Mouse (Mus musculus) kidney, postnatal 14 days (tissue): ENCODE results near the gene Lca5.

Source experiments
- DNase-seq: peaks from one replicate; pipeline ENCODE4 v3.0.0; 2022; ENCODE audit warnings: mixed read lengths

Lca5 gene

DNA sequence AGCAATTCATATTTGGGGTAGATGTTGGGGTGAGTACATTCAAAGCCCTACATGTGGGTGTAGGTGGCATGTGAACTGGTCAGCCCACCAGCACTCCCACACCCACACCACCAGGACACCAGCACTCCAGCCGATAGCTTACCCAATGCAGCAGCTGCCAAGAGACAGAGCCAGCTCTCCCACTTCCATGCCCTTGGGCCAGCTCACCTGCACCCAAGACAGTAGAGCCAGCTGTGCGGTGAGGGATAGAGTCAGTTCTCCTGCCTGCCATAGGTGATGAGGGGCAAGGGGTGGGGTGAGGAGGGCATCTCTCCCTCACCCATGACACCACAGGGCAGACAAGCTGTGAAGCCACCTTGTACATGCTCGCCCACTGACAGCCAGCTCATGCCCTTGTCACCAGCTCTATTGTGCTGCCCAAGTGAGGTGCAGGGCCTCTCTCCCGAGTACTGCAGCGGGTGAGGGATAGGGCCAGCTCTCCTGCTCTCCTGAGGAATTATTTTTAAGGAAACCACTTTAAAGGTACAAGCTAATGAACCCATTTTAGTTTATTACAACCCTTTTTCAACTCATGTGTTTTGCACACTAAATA, 54.6 kb downstream of the Lca5 start:
- DNase-seq = no peak

- DNase-seq = no peak
Observed at GRCm38 (mm10) chr9:83385301-83385700, 55.6 kb downstream of the Lca5 start.

- DNase-seq = no peak
Observed at GRCm38 (mm10) chr9:83383235-83383634, 57.7 kb downstream of the Lca5 start.

DNA sequence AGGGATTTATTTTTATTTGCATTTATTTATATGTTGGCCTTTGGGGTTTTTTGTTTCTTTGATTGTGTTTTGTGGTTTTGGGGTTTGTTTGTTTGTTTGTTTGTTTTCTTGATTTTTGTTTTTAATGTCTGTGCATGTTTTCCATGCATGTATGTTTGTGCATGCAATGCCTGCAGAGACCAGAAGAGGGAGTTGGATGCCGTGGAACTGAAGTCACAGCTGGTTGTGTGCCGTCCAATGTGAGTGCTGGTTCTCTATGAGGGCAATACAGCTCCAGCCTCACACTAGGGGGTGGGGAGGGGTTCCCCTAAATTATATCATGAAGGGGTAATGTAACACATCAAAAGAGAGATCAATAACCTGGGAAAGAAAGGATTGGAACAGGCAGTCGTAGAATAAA, 58.2 kb downstream of the Lca5 start:
- no peak for DNase-seq

- no peak for DNase-seq
Observed at GRCm38 (mm10) chr9:83381317-83381716, 59.6 kb downstream of the Lca5 start.

DNA sequence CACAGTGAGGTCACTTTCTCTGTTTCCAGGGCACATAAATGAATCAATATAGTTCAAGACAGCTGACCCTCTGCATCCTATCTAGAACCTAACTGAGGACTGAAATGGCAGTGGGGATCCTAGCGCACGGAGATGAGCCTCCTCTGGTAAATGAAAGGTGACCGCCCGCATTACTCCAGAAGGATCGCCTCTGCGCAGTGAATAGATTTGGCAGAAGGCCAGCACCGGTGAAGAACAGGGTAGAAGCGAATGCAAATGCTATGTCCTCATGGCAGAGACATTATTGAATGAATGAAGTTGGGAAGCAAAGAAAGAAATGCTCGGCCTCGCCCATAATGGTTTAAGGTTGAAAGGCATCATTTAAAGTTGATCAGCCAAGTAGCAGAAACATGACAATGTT, 61.3 kb downstream of the Lca5 start:
- DNase-seq = no peak

- DNase-seq = no peak
Observed at GRCm38 (mm10) chr9:83377132-83377531, 63.8 kb downstream of the Lca5 start.

DNA sequence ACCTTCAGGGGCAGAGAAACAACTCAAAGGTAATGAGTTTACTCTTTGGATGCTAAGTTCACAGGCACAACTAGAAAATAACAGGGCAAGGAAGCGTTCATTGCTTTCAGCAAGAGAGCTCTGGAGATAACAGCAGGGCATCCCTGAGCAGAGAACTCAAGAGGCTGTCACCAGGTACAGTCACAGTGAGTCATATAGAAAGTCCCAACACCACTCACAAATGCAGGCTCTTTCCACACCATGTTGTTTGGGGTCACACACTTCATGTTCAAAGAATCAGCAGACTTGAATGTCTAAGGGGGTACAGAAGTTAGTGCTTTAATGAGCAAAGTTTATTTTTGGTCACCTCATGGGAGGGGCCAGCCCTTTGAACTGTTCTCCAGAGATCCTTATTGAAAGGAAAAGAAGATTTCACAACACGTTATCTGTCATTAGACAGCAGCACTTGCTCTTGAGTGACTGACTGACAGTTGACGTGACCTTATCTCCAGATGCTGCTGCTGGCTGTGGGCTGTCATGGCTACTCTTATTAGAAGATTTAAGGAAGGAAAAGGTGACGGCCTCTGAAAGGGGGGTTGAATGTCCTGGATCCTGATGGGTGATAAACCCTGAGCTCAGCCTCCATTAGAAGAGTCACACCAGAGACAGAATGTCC, 65.3 kb downstream of the Lca5 start:
- DNase-seq = no peak

- no peak for DNase-seq
Observed at GRCm38 (mm10) chr9:83370907-83371306, 70.0 kb downstream of the Lca5 start.

GRCm38 (mm10) chr9:83368234-83368633, 72.7 kb downstream of the Lca5 start:
- peak; percentile 34 for DNase-seq

DNA sequence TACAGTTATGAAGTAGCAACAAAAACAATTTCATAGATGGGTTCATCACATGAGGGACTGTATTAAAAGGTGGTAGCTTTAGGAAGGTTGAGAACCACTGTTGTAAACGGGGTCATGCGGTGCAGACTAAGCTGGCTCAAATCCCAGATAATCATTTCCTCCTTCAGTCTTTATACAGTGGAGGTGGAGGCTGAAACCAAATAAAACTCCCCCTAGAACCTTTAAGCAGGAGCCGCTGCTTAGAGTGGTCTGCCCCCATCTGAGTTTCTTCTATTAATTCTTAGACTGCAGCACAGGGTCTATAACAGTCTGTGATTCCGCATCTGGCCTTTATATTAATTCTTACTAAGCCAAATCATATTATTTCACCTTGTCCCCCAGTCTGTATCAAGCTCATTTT, 85.1 kb downstream of the Lca5 start:
- DNase-seq = no peak

DNA sequence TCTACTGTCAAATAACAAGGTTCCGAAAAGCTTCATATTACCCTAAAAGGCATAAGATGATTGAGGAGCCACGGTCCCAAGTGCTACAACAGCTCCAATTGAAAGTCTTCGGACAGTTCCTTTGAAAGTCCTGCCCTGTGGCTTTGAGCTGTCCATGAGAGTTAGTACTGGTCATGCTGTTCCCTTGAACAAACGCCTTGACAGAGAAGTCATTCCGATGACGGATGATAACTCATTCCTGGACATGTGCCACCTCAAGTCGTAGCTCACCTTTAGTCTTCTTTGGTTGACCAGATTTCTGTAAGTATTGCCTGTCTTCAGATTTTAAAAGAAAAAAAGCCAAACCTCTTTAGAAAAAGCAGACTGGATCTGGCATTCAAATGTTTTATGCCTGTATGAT, 87.6 kb downstream of the Lca5 start:
- DNase-seq = no peak

DNA sequence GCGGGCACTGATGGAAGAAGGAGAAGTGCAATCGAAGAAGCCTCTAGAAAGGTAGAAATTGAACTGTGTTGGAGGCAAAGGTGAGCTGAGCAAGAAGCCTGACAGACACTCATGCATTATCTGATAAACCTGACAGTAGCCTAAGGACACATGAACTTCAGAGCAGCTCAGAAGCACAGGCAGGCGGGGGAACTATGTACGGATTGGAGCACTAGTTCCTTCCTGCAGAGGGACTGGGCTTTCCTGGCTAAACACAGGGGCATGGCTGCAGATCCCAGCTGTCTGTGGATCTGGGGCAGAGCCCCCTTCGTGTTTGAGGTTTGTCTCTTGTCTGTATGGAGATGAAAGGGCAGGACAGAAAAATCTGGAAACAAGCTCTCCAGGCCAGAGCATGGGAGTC, 89.8 kb downstream of the Lca5 start:
- no peak for DNase-seq

DNA sequence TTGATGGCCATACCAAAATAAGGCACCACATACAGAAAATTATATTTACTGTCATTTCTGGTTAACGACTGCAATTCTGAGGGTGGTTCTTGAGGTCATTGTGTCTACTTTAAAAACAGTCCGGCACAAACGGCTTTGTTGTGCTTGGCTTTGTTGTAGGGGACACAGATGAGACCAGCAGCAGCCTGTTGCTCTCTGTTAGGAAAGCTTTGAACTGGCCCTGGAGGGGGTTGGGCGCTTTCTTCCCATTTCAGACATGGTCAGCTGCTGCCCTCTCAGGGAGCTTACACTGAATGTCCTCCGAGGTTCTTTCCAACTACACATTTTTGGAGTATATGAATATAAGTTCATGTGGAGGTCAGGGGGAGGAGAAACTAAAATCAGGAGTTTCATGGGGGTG, 90.3 kb downstream of the Lca5 start:
- peak; percentile 70 for DNase-seq

DNA sequence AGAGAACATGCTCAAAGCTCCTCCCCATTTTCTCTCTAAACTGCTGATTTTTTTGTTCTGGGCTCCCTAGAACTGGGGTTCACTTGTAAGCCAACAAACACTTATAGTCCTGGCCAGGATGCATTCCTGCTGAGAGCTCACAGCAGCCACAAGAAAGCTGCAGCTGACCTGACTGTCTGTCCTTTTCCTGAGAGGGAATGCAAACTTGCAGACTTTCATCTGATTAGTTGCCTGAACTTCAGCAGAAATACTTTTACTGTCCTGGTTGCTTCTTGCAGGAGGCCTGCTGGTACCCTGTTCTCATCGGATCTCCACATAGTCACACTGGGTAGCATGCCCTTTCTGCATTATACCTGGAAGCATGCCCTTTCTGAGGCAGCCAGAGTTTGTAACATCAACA, 91.0 kb downstream of the Lca5 start:
- no peak for DNase-seq

GRCm38 (mm10) chr9:83349504-83349903, 91.4 kb downstream of the Lca5 start:
- peak; percentile 27 for DNase-seq

GRCm38 (mm10) chr9:83347521-83347920, 93.4 kb downstream of the Lca5 start:
- no peak for DNase-seq

GRCm38 (mm10) chr9:83342491-83343370, 98.2 kb downstream of the Lca5 start:
- DNase-seq = no peak
